8 mouse cellular contexts compared by ENCODE assay signal in the genomic region with DNA sequence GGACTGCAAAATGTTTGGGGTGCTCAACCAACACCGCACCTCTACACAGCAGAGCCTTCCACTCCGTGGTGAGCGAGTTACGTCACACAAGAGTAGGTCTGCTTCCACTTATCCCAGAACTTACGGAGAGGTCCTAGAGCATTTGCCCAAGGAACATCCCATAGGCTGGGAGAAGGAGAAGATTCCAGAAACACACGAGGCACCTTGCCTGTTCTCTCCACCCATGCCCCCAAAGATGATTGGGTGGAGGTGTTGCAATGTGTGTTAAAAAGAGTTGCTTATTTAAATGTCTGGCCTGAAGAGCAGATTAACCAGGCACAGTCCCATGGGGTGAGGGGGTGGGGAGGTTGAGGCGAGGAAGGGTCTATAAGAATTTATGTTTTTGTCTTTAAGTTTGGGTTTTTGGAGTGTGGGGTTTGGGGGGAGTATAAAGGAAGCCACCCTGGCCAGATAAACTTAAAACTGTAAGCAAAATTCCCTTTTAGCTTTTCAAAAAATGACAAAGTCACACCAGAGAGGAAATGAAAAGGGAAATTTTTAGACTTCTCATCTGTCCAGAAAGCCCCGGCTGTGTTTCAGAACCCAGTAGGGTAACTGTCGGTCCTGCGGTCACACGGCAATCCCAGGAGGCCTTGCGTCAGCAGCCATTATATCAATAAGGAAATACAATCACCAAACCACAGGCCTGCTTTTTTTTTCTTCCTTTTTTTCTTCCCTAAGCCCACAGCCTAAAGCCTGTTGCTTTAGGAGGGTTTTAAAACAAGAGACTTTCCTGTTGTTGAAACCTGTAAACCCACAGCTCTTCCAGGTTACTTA.
DNase-seq lines count a peak whose midpoint lies in the region; ATAC-seq lines count a peak whose summit lies in the region.

No protein-coding gene starts in this region.

- H3K4me1 ChIP-seq in neural tube, embryonic 13.5 days (replicated peaks) = peaks cover 49% of the 10 kb centered on the region
- peaks cover 66% of the 10 kb centered on the region for H3K4me1 ChIP-seq in kidney, embryonic 14.5 days (ENCODE audit: control insufficient read depth, insufficient read depth, low read length)

- H3K36me3 ChIP-seq in neural tube, embryonic 13.5 days = no peaks in the 10 kb centered on the region
- H3K36me3 ChIP-seq in kidney, embryonic 14.5 days (ENCODE audit: control insufficient read depth, insufficient read depth, low read length) = no peaks in the 10 kb centered on the region

- H3K9ac ChIP-seq in neural tube, embryonic 13.5 days = no peak overlapping the region
- no peak overlapping the region for H3K9ac ChIP-seq in kidney, embryonic 14.5 days (ENCODE audit: low read depth, low read length)

- peak overlapping the region; percentile 70 for H3K27ac ChIP-seq in neural tube, embryonic 13.5 days (replicated peaks)
- peak overlapping the region; percentile 93 for H3K27ac ChIP-seq in kidney, embryonic 14.5 days (ENCODE audit: low read depth, low read length)

- H3K9me3 ChIP-seq in neural tube, embryonic 13.5 days = no peaks in the 10 kb centered on the region
- no peaks in the 10 kb centered on the region for H3K9me3 ChIP-seq in kidney, embryonic 14.5 days (ENCODE audit: control insufficient read depth, low read length)

- ATAC-seq in neural tube, embryonic 13.5 days (ENCODE audit: low read depth) = no peak
- ATAC-seq in kidney, embryonic 14.5 days (ENCODE audit: low FRiP score, low TSS enrichment) = no peak

- no peak overlapping the region for H3K4me3 ChIP-seq in neural tube, embryonic 13.5 days
- H3K4me3 ChIP-seq in kidney, embryonic 14.5 days (ENCODE audit: low read length) = no peak overlapping the region

- H3K4me2 ChIP-seq in neural tube, embryonic 13.5 days = no peak overlapping the region
- no peak overlapping the region for H3K4me2 ChIP-seq in kidney, embryonic 14.5 days (replicated peaks; ENCODE audit: low read depth, low read length)

- intact Hi-C loops in left cerebral cortex, postnatal 14 days (cut with DNase I) = no loop called here

- H3K27me3 ChIP-seq in neural tube, embryonic 13.5 days = no peaks in the 10 kb centered on the region
- no peaks in the 10 kb centered on the region for H3K27me3 ChIP-seq in kidney, embryonic 14.5 days (ENCODE audit: control insufficient read depth, insufficient read depth, low read length)

- WGBS in neural tube, embryonic 13.5 days = 70% methylated on average over 12 of the region's 12 CpGs
- WGBS in kidney, embryonic 14.5 days = 65% methylated on average over 12 of the region's 12 CpGs

- DNase-seq in neural tube, embryonic 10.5 days (ENCODE audit: extremely low spot score, low spot score) = no peak
- DNase-seq in heart, adult 18-20 months = peak; percentile 74 to 90
- peak; percentile 86 for DNase-seq in lung, postnatal 25 days (ENCODE audit: low spot score)
- peak; percentile 72 for DNase-seq in thymus, postnatal 0 days (ENCODE audit: low spot score)
- no peak for DNase-seq in cerebellum, postnatal 36 days
- DNase-seq in left cerebral cortex, postnatal 14 days (ENCODE audit: low spot score in 2 of 2) = no peak

Comparison
In these comparisons a context has a peak if more than half of its experiments do, and no peak if none do; other contexts are left out.
1. DNase-seq: peak in heart, adult 18-20 months (2 of 2), lung, postnatal 25 days (single experiment) and thymus, postnatal 0 days (single experiment); none in neural tube, embryonic 10.5 days (single experiment), cerebellum, postnatal 36 days (0 of 2) and left cerebral cortex, postnatal 14 days (0 of 2).